Mouse (Mus musculus) Patski (cell line): ENCODE data around the gene Cyp26b1. TPM values are rescaled to one million over a fixed set of nuclear protein-coding genes. Genes with fewer than 3 reads are reported as not detected.
A peak's percentile ranks its signal among the peaks of the same experiment; 100 is the strongest.
"Not testable (repeated sequence)": the region's sequence is repeated elsewhere in the genome, so short reads cannot be mapped to it uniquely, and the experiment has no call there.

Source experiments
- ATAC-seq: fragments of 100-300 bp; one replicate; pipeline ENCODE4 v1.8.0; 2021
- CTCF ChIA-PET: fragments of 350-600 bp; sonication (Branson Sonifier 250); formaldehyde crosslinking; loops from one replicate; lab custom pipeline; 2022; ENCODE audit warnings: inconsistent platforms; lab: Charles Lee
- POLR2A ChIA-PET: fragments of 350-600 bp; sonication (Branson Sonifier 250); formaldehyde crosslinking; loops from one replicate; lab custom pipeline; 2022; ENCODE audit warnings: antibody characterized with exemption, inconsistent platforms; lab: Charles Lee
- DNase-seq: peaks from one replicate; pipeline ENCODE4 v3.0.0-alpha.2; 2011; ENCODE audit warnings: low read depth, low spot score
- H3K27me3 ChIP-seq: fragments of 371-371 bp; one replicate; pipeline ENCODE4 v1.5.1; 2021
- CTCF ChIP-seq: fragments of 100-300 bp; IDR thresholded peaks from one replicate; pipeline ENCODE4 v1.5.1; 2021
- in situ Hi-C: fragments of 300-500 bp; cut with MboI; formaldehyde crosslinking; loops from 3 replicates; pipeline ENCODE4 v1.11.1; 2018; ENCODE audit warnings: low pct_unique_long_range_greater_than_20kb, mixed read lengths
- polyA plus RNA-seq: library from polyadenylated mRNA; unstranded; gene quantifications from one replicate; pipeline ENCODE4 v1.2.3, GENCODE M21; 2021

Cyp26b1 gene
- polyA plus RNA-seq, 1 experiment from 2014 or later: 2.5 TPM

- ChIA-PET CTCF (interaction anchor here (1.2 kb wide), 1 partner anchor 133 kb away, joined by 4 read pairs; no protein-coding TSS in a partner anchor), POLR2A (no interaction called here)
- no peaks in the 10 kb centered on the region for H3K27me3 ChIP-seq
- TF ChIP-seq CTCF: no peak
- in situ Hi-C loops: no loop called here
- ATAC-seq: no peak
- DNase-seq: no peak
Measured at GRCm38 (mm10) chr6:84613561-84613960, 19.9 kb upstream of the Cyp26b1 start.

GRCm38 (mm10) chr6:84601136-84601889 is 7.6 kb upstream of the Cyp26b1 start:
- DNase-seq: no peak
- in situ Hi-C loops: no loop called here
- no peak for ATAC-seq
- no peak for TF ChIP-seq CTCF
- ChIA-PET POLR2A (no interaction called here), CTCF (no interaction called here)
- no peaks in the 10 kb centered on the region for H3K27me3 ChIP-seq

GRCm38 (mm10) chr6:84599296-84599695 is 5.6 kb upstream of the Cyp26b1 start:
- POLR2A ChIA-PET: not testable (repeated sequence)

GRCm38 (mm10) chr6:84598725-84599124 is 5.0 kb upstream of the Cyp26b1 start:
- no peaks in the 10 kb centered on the region for H3K27me3 ChIP-seq
- DNase-seq (no peak), ATAC-seq (no peak)
- ChIA-PET CTCF (interaction anchor here (1.5 kb wide), 1 partner anchor 9 kb away, joined by 3 read pairs; no protein-coding TSS in a partner anchor), POLR2A (no interaction called here)
- no peak for TF ChIP-seq CTCF
- in situ Hi-C loops: no loop called here

More at GRCm38 (mm10) chr6:84599296-84599695, 5.6 kb upstream of the Cyp26b1 start:
- H3K27me3 ChIP-seq, DNase-seq, ATAC-seq, in situ Hi-C loops: not testable (repeated sequence)
- CTCF ChIA-PET: interaction anchor here (1.5 kb wide), 1 partner anchor 9 kb away, joined by 3 read pairs; no protein-coding TSS in a partner anchor

- POLR2A ChIA-PET: interaction anchor here (0.6 to 0.7 kb wide), 2 partner anchors 22 to 141 kb away, joined by 3 read pairs; no protein-coding TSS in a partner anchor
- DNase-seq: no peak
- H3K27me3 ChIP-seq: no peaks in the 10 kb centered on the region
- no peak for ATAC-seq
- CTCF ChIA-PET: no interaction called here
- TF ChIP-seq CTCF: no peak
- in situ Hi-C loops: loop anchor here (5.0 kb wide), 3 partner anchors 182 to 492 kb away; no protein-coding TSS in a partner anchor
Measured at GRCm38 (mm10) chr6:84594626-84595025, 918 bp upstream of the Cyp26b1 start.

- in situ Hi-C loops: loop anchor here (5.0 kb wide), 3 partner anchors 179 to 489 kb away; no protein-coding TSS in a partner anchor
- CTCF ChIA-PET: interaction anchor here (0.8 to 2.1 kb wide), 11 partner anchors 23 to 496 kb away, joined by 3 to 20 read pairs (median 3); no protein-coding TSS in a partner anchor
- POLR2A ChIA-PET: no interaction called here
- ATAC-seq: no peak
- no peak for TF ChIP-seq CTCF
- no peak for DNase-seq
- no peaks in the 10 kb centered on the region for H3K27me3 ChIP-seq
Measured at GRCm38 (mm10) chr6:84590961-84591745, 2.6 kb downstream of the Cyp26b1 start.

GRCm38 (mm10) chr6:84589742-84590686 is 3.7 kb downstream of the Cyp26b1 start:
- no peak for TF ChIP-seq CTCF
- H3K27me3 ChIP-seq: no peaks in the 10 kb centered on the region
- DNase-seq (peak; percentile 28), ATAC-seq (peak; percentile 36)
- POLR2A ChIA-PET: interaction anchor here (0.8 kb wide), 1 partner anchor 427 kb away, joined by 3 read pairs; no protein-coding TSS in a partner anchor
- in situ Hi-C loops: loop anchor here (5.0 kb wide), 4 partner anchors 178 to 488 kb away; no protein-coding TSS in a partner anchor
- CTCF ChIA-PET: interaction anchor here (0.7 to 2.1 kb wide), 17 partner anchors 9 to 495 kb away, joined by 3 to 20 read pairs (median 3); no protein-coding TSS in a partner anchor

GRCm38 (mm10) chr6:84588895-84589652 is 4.6 kb downstream of the Cyp26b1 start:
- ChIA-PET POLR2A (interaction anchor here (0.8 to 0.9 kb wide), 2 partner anchors 8 to 428 kb away, joined by 3 read pairs; no protein-coding TSS in a partner anchor), CTCF (interaction anchor here (0.9 to 1.5 kb wide), 3 partner anchors 10 to 493 kb away, joined by 3 read pairs; no protein-coding TSS in a partner anchor)
- no peak for TF ChIP-seq CTCF

More at GRCm38 (mm10) chr6:84588895-84589652, 4.6 kb downstream of the Cyp26b1 start:
- ATAC-seq (no peak), DNase-seq (no peak)
- H3K27me3 ChIP-seq: no peaks in the 10 kb centered on the region
- in situ Hi-C loops: loop anchor here (5.0 kb wide), 1 partner anchor 428 kb away; no protein-coding TSS in a partner anchor
